Mouse (Mus musculus) limb, embryonic 14.5 days (tissue): ENCODE data around the gene Slc9a3r1. TPM values are rescaled to one million over a fixed set of nuclear protein-coding genes. Genes with fewer than 3 reads are reported as not detected.

Source experiments
- ATAC-seq: fragments of 200-750 bp; cut with Nextera tagmentation; 2 replicates; pipeline ENCODE4 v1.8.0; 2017; ENCODE audit warnings: low read depth, moderate number of reproducible peaks, moderate TSS enrichment; ENCODE audit not compliant: low FRiP score
- DNase-seq: peaks from one replicate; pipeline ENCODE4 v3.0.0-alpha.2; 2015; ENCODE audit warnings: low spot score
- H3K27ac ChIP-seq: fragments of 300-500 bp; sonication (generic); replicated peaks from 2 replicates; pipeline ENCODE4 v1.5.1; 2014; ENCODE audit warnings: low read depth, mild to moderate bottlenecking, low read length, moderate library complexity, mixed read lengths
- H3K27me3 ChIP-seq: fragments of 300-500 bp; sonication (generic); 2 replicates; pipeline ENCODE4 v1.6.1; 2014; ENCODE audit warnings: low read length, mixed read lengths; ENCODE audit not compliant: control insufficient read depth, insufficient read depth
- H3K36me3 ChIP-seq: fragments of 300-500 bp; sonication (generic); 2 replicates; pipeline ENCODE4 v1.6.1; 2014; ENCODE audit warnings: mild to moderate bottlenecking, low read length, moderate library complexity, mixed read lengths; ENCODE audit not compliant: control insufficient read depth, insufficient read depth
- H3K4me1 ChIP-seq: fragments of 300-500 bp; sonication (generic); 2 replicates; pipeline ENCODE4 v1.6.1; 2014; ENCODE audit warnings: antibody characterized with exemption, low read length, mixed read lengths; ENCODE audit not compliant: control insufficient read depth, insufficient read depth
- H3K4me2 ChIP-seq: fragments of 300-500 bp; sonication (generic); replicated peaks from 2 replicates; pipeline ENCODE4 v1.6.1; 2014; ENCODE audit warnings: low read depth, mild to moderate bottlenecking, low read length, moderate library complexity; ENCODE audit not compliant: severe bottlenecking
- H3K4me3 ChIP-seq: fragments of 300-500 bp; sonication (generic); replicated peaks from 2 replicates; pipeline ENCODE4 v1.5.1; 2014; ENCODE audit warnings: low read length
- H3K9ac ChIP-seq: fragments of 300-500 bp; sonication (generic); 2 replicates; pipeline ENCODE4 v1.6.1; 2014; ENCODE audit warnings: mild to moderate bottlenecking, low read depth, low read length, moderate library complexity; ENCODE audit not compliant: severe bottlenecking
- H3K9me3 ChIP-seq: fragments of 300-500 bp; sonication (generic); 2 replicates; pipeline ENCODE4 v1.6.1; 2016; ENCODE audit warnings: low read length; ENCODE audit not compliant: control insufficient read depth
- POLR2A ChIP-seq: fragments of 200-500 bp; IDR thresholded peaks from 2 replicates; pipeline ENCODE4 v1.8.0; 2012; ENCODE audit warnings: inconsistent platforms, mild to moderate bottlenecking, moderate library complexity, borderline replicate concordance; ENCODE audit not compliant: insufficient read depth, insufficient read length; ENCODE audit errors: extremely low read depth
- WGBS: fragments of 180-500 bp; shearing (Covaris S2); extraction: QIAGEN DNeasy Blood & Tissue Kit; methylation state at CpG from one replicate; pipeline ENCODE4 v1.1.7; 2014; 5-methylcytosine and 5-hydroxymethylcytosine counted together
- polyA plus RNA-seq, 2 experiments: library from polyadenylated mRNA; depleted of rRNA in 1 of 2; stranded (reverse) in 1 of 2; unstranded in 1 of 2; fragments of >200 nt; fragmentation: Nextera tagmentation in 1 of 2; extraction: Ambion mirVana in 1 of 2; gene quantifications; 2 replicates each; pipeline versions ENCODE4 v1.2.1 to v1.2.3; 2012 to 2014

Slc9a3r1 gene
- polyA plus RNA-seq (2012; rRNA removed), result 19.1 and 22.0 TPM in 2 replicates
- polyA plus RNA-seq (2014; fragmentation: Nextera tagmentation; extraction: Ambion mirVana), result 29.9 and 33.7 TPM in 2 replicates

GRCm38 (mm10) chr11:115162832-115163480 lies at the start of gene Slc9a3r1:
Gene Slc9a3r1 (plus strand): TSS chr11:115163341.
- 0 out of 2 replicates have a peak, but pooled peaks have one; percentile 63 for TF ChIP-seq POLR2A
- Histone ChIP-seq H3K9ac (peak within 1 kb of the TSS; percentile 43), H3K4me3 (peak within 1 kb of the TSS; percentile 47), H3K4me1 (peaks cover 25% of the 10 kb centered on the region), H3K27me3 (peaks cover 34% of the 10 kb centered on the region), H3K9me3 (no peaks in the 10 kb centered on the region), H3K4me2 (peak within 1 kb of the TSS; percentile 66), H3K36me3 (no peaks in the 10 kb centered on the region), H3K27ac (0 out of 2 replicates have a peak within 1 kb of the TSS, but pooled peaks have one; percentile 5)
- WGBS, result under 1% methylated on average over 46 of the region's 47 CpGs
- ATAC-seq (peak; percentile 98), DNase-seq (peak; percentile 98)

- Histone ChIP-seq H3K4me2 (no peak overlapping the region), H3K4me3 (no peak overlapping the region), H3K9ac (no peak overlapping the region), H3K27ac (no peak overlapping the region), H3K9me3 (no peaks in the 10 kb centered on the region), H3K27me3 (no peaks in the 10 kb centered on the region), H3K4me1 (no peaks in the 10 kb centered on the region), H3K36me3 (no peaks in the 10 kb centered on the region)
- 68% methylated on average over 9 of the region's 9 CpGs for WGBS
- DNase-seq (no peak), ATAC-seq (no peak)
- TF ChIP-seq POLR2A, result no peak
Observed at GRCm38 (mm10) chr11:115119409-115119808, 43.7 kb upstream of the Slc9a3r1 start.

GRCm38 (mm10) chr11:115128483-115128882 lies 34.7 kb upstream of the Slc9a3r1 start:
- Histone ChIP-seq H3K27ac (no peak overlapping the region), H3K4me2 (no peak overlapping the region), H3K9ac (no peak overlapping the region), H3K36me3 (no peaks in the 10 kb centered on the region), H3K27me3 (no peaks in the 10 kb centered on the region), H3K9me3 (no peaks in the 10 kb centered on the region), H3K4me1 (no peaks in the 10 kb centered on the region), H3K4me3 (no peak overlapping the region)
- 81% methylated on average over 4 of the region's 4 CpGs for WGBS
- DNase-seq, result no peak
- no peak for ATAC-seq
- no peak for TF ChIP-seq POLR2A

GRCm38 (mm10) chr11:115129508-115130126 lies 33.5 kb upstream of the Slc9a3r1 start:
- no peak overlapping the region for H3K4me3 ChIP-seq
- H3K9ac ChIP-seq, result no peak overlapping the region
- H3K4me2 ChIP-seq, result no peak overlapping the region
- DNase-seq (no peak), ATAC-seq (no peak)
- no peak for TF ChIP-seq POLR2A
- 93% methylated on average over 13 of the region's 13 CpGs for WGBS
- no peaks in the 10 kb centered on the region for H3K36me3 ChIP-seq
- H3K27ac ChIP-seq, result no peak overlapping the region
- H3K9me3 ChIP-seq, result no peaks in the 10 kb centered on the region
- no peaks in the 10 kb centered on the region for H3K27me3 ChIP-seq
- no peaks in the 10 kb centered on the region for H3K4me1 ChIP-seq

GRCm38 (mm10) chr11:115131768-115132381 lies 31.3 kb upstream of the Slc9a3r1 start:
- DNase-seq (no peak), ATAC-seq (no peak)
- Histone ChIP-seq H3K4me3 (no peak overlapping the region), H3K27me3 (no peaks in the 10 kb centered on the region), H3K27ac (no peak overlapping the region), H3K9me3 (no peaks in the 10 kb centered on the region), H3K9ac (no peak overlapping the region), H3K4me2 (no peak overlapping the region), H3K4me1 (no peaks in the 10 kb centered on the region), H3K36me3 (no peaks in the 10 kb centered on the region)
- no peak for TF ChIP-seq POLR2A
- WGBS, result 74% methylated on average over 8 of the region's 8 CpGs
